Mouse (Mus musculus) limb, embryonic 14.5 days (tissue): ENCODE results near the gene Alpi. TPM values are rescaled to one million over a fixed set of nuclear protein-coding genes. Genes with fewer than 3 reads are reported as not detected.

Experiments used
- ATAC-seq: fragments of 200-750 bp; cut with Nextera tagmentation; 2 replicates; pipeline ENCODE4 v1.8.0; 2017; ENCODE audit warnings: low read depth, moderate number of reproducible peaks, moderate TSS enrichment; ENCODE audit not compliant: low FRiP score
- DNase-seq: peaks from one replicate; pipeline ENCODE4 v3.0.0-alpha.2; 2015; ENCODE audit warnings: low spot score
- H3K27ac ChIP-seq: fragments of 300-500 bp; sonication (generic); replicated peaks from 2 replicates; pipeline ENCODE4 v1.5.1; 2014; ENCODE audit warnings: low read depth, mild to moderate bottlenecking, low read length, moderate library complexity, mixed read lengths
- H3K27me3 ChIP-seq: fragments of 300-500 bp; sonication (generic); 2 replicates; pipeline ENCODE4 v1.6.1; 2014; ENCODE audit warnings: low read length, mixed read lengths; ENCODE audit not compliant: control insufficient read depth, insufficient read depth
- H3K36me3 ChIP-seq: fragments of 300-500 bp; sonication (generic); 2 replicates; pipeline ENCODE4 v1.6.1; 2014; ENCODE audit warnings: mild to moderate bottlenecking, low read length, moderate library complexity, mixed read lengths; ENCODE audit not compliant: control insufficient read depth, insufficient read depth
- H3K4me1 ChIP-seq: fragments of 300-500 bp; sonication (generic); 2 replicates; pipeline ENCODE4 v1.6.1; 2014; ENCODE audit warnings: antibody characterized with exemption, low read length, mixed read lengths; ENCODE audit not compliant: control insufficient read depth, insufficient read depth
- H3K4me2 ChIP-seq: fragments of 300-500 bp; sonication (generic); replicated peaks from 2 replicates; pipeline ENCODE4 v1.6.1; 2014; ENCODE audit warnings: low read depth, mild to moderate bottlenecking, low read length, moderate library complexity; ENCODE audit not compliant: severe bottlenecking
- H3K4me3 ChIP-seq: fragments of 300-500 bp; sonication (generic); replicated peaks from 2 replicates; pipeline ENCODE4 v1.5.1; 2014; ENCODE audit warnings: low read length
- H3K9ac ChIP-seq: fragments of 300-500 bp; sonication (generic); 2 replicates; pipeline ENCODE4 v1.6.1; 2014; ENCODE audit warnings: mild to moderate bottlenecking, low read depth, low read length, moderate library complexity; ENCODE audit not compliant: severe bottlenecking
- H3K9me3 ChIP-seq: fragments of 300-500 bp; sonication (generic); 2 replicates; pipeline ENCODE4 v1.6.1; 2016; ENCODE audit warnings: low read length; ENCODE audit not compliant: control insufficient read depth
- POLR2A ChIP-seq: fragments of 200-500 bp; IDR thresholded peaks from 2 replicates; pipeline ENCODE4 v1.8.0; 2012; ENCODE audit warnings: inconsistent platforms, mild to moderate bottlenecking, moderate library complexity, borderline replicate concordance; ENCODE audit not compliant: insufficient read depth, insufficient read length; ENCODE audit errors: extremely low read depth
- WGBS: fragments of 180-500 bp; shearing (Covaris S2); extraction: QIAGEN DNeasy Blood & Tissue Kit; methylation state at CpG from one replicate; pipeline ENCODE4 v1.1.7; 2014; 5-methylcytosine and 5-hydroxymethylcytosine counted together
- polyA plus RNA-seq, 2 experiments: library from polyadenylated mRNA; depleted of rRNA in 1 of 2; stranded (reverse) in 1 of 2; unstranded in 1 of 2; fragments of >200 nt; fragmentation: Nextera tagmentation in 1 of 2; extraction: Ambion mirVana in 1 of 2; gene quantifications; 2 replicates each; pipeline versions ENCODE4 v1.2.1 to v1.2.3; 2012 to 2014

The Alpi gene
- polyA plus RNA-seq, 2 experiments: 0.05 to 0.10 TPM

DNA sequence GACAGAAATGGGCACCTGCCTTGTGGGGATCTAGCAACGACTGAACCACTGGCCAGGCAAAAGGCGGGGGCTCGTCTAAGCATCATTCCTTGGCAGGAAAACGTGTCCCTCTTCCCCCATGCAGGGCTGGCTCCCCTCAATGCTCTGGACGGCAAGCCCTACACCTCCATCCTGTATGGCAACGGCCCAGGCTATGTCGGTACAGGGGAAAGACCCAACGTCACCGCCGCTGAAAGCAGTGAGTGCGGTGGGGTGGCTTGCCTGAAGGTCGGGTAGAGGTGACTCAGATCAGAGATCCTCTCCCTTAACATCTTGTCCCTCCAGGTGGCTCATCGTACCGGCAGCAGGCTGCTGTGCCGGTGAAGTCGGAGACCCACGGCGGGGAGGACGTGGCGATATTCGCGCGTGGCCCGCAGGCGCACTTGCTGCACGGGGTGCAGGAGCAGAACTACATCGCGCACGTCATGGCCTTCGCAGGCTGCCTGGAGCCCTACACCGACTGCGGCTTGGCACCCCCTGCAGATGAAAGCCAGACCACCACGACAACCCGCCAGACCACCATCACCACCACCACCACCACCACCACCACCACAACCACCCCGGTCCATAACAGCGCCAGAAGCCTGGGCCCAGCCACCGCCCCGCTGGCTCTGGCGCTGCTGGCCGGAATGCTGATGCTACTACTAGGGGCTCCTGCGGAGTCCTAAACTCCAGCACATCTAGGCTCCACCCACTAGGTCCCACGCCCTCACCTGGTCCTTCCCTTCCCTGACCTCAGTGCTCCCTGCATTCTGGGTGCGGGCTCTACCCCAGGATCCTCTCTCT is 26.0 kb upstream of the Alpi start:
- H3K9ac ChIP-seq: no peak overlapping the region

DNA sequence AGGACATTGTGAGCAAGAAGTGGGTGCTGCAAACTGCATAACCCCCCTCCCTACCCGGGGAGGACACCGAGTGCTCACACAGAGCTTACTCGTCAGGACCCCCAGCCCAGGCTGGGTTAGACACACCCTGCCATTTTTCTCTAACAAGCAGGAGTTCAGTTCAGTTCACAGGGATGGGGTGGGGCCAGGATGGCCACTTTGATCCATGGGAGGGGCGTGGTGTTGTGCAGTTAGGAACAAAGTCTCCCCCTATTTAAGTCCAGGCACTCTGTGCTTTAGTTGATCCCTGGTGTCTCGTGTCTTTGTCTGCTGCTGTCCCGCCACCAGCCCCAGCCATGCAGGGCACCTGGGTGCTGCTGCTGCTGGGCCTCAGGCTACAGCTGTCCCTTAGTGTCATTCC is 23.3 kb upstream of the Alpi start, which contains the start of gene Akp3:
Gene Akp3 (plus strand): TSS at position 301 of the 400 bp plus-strand sequence.
- 71% methylated on average over 6 of the region's 6 CpGs for WGBS
- no peak for DNase-seq
- no peak for TF ChIP-seq POLR2A
- H3K9ac ChIP-seq: no peak within 1 kb of the TSS
- no peaks in the 10 kb centered on the region for H3K4me1 ChIP-seq
- H3K4me2 ChIP-seq: no peak within 1 kb of the TSS
- H3K27ac ChIP-seq: no peak within 1 kb of the TSS
- H3K27me3 ChIP-seq: peaks cover 25% of the 10 kb centered on the region
- no peak for ATAC-seq
- H3K4me3 ChIP-seq: no peak within 1 kb of the TSS
- H3K36me3 ChIP-seq: no peaks in the 10 kb centered on the region
- no peaks in the 10 kb centered on the region for H3K9me3 ChIP-seq

More for the DNA sequence above, 26.0 kb upstream of the Alpi start:
- Histone ChIP-seq H3K4me3 (peak overlapping the region; percentile 20; the same call in 1 of the 2 replicates), H3K4me1 (no peaks in the 10 kb centered on the region), H3K36me3 (no peaks in the 10 kb centered on the region), H3K27ac (no peak overlapping the region), H3K27me3 (peaks cover 25% of the 10 kb centered on the region), H3K9me3 (no peaks in the 10 kb centered on the region), H3K4me2 (0 out of 2 replicates have a peak overlapping the region, but pooled peaks have one; percentile 26)
- no peak for TF ChIP-seq POLR2A
- 10% methylated on average over 41 of the region's 43 CpGs for WGBS
- DNase-seq (no peak), ATAC-seq (no peak)

DNA sequence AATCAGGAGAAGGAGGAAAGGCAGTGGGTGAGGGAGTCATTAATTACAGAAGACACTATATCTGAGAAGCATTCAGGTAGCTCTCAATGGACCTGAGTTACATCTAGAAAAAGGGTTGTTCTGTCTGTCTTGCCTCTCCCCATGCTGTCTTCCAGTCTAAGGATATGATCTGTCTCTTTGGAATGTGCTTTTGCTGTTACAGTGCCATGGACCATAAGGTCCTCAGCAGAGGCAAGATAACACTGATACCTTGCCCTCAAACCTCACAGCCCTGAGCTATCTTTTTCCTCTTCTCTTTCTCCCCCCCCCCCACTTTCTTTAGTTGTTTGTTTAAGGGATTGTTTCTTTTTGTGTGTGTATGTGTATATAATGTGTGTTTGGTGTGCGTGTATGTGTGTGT is 13.4 kb upstream of the Alpi start:
- Histone ChIP-seq H3K9ac (no peak overlapping the region), H3K27me3 (no peaks in the 10 kb centered on the region), H3K27ac (no peak overlapping the region), H3K36me3 (no peaks in the 10 kb centered on the region), H3K4me3 (no peak overlapping the region), H3K4me2 (no peak overlapping the region), H3K4me1 (no peaks in the 10 kb centered on the region), H3K9me3 (no peaks in the 10 kb centered on the region)
- ATAC-seq (no peak), DNase-seq (no peak)
- no peak for TF ChIP-seq POLR2A
- WGBS: 90% methylated on average over 1 of the region's 1 CpGs

DNA sequence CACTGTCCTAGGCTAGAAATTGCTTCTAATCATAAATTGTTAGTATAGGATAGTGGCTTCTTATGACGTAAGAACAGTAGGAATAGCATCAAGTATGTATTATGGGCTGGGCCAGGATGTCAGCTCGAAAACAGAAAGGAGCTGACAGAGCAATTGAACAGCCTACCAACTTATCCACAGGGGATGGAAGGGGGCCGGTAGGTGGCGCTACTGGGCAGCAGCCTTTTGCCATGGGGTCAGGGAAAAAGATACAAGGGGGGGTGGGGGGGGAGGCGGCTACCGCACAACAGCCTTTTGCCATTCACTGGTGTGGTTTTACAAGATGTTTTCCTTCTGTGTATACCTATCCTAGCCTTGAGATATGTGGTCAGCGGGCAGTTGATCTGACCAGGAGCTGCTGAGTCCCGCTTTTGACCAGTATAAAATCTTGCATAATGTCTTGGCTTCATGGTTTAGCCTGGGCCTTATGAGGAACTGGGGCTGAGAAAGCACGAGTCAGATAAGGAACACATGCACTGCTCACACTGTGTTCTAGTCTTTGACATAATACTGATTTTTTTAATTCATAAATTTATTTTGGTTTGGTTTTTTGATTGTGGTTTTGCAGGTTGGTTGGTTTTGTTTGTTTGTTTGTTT is 10.4 kb upstream of the Alpi start:
- H3K4me3 ChIP-seq: no peak overlapping the region

DNA sequence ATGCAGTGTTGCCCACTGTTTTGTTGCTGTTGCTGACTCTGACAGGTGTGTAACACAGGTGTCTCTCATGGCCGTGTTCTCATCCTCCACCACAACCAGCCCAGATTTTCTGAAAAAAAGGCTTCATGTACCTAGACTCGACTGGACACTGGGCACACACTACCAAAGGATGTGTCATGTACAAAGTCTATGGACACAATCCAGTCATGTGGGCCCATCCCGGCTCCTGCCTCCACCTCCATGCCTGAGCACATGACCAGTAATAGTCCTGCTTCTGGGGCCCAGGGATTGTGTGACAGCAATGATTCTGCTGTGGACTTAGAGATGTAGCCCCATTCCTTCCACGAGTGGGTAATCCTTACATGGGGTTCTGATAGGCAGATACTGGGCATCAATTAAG is 7.2 kb upstream of the Alpi start:
- H3K27ac ChIP-seq: no peak overlapping the region
- H3K36me3 ChIP-seq: no peaks in the 10 kb centered on the region

More for the DNA sequence above, 10.4 kb upstream of the Alpi start:
- Histone ChIP-seq H3K9me3 (no peaks in the 10 kb centered on the region), H3K4me1 (no peaks in the 10 kb centered on the region), H3K9ac (no peak overlapping the region), H3K27me3 (no peaks in the 10 kb centered on the region), H3K27ac (no peak overlapping the region), H3K36me3 (no peaks in the 10 kb centered on the region), H3K4me2 (no peak overlapping the region)
- DNase-seq: no peak
- no peak for TF ChIP-seq POLR2A
- WGBS: 41% methylated on average over 9 of the region's 9 CpGs
- ATAC-seq: no peak

More for the DNA sequence above, 7.2 kb upstream of the Alpi start:
- WGBS: 83% methylated on average over 4 of the region's 4 CpGs
- no peak for DNase-seq
- no peak for TF ChIP-seq POLR2A
- H3K27me3 ChIP-seq: no peaks in the 10 kb centered on the region
- no peak overlapping the region for H3K4me2 ChIP-seq
- H3K9me3 ChIP-seq: no peaks in the 10 kb centered on the region
- H3K4me3 ChIP-seq: no peak overlapping the region
- H3K9ac ChIP-seq: no peak overlapping the region
- no peak for ATAC-seq
- H3K4me1 ChIP-seq: no peaks in the 10 kb centered on the region
